Mouse (Mus musculus) G1E (cell line): ENCODE results near the gene Rrad. TPM values are rescaled to one million over a fixed set of nuclear protein-coding genes. Genes with fewer than 3 reads are reported as not detected.
A peak's percentile ranks its signal among the peaks of the same experiment; 100 is the strongest.

ENCODE experiments used
- ATAC-seq: 2 replicates; pipeline ENCODE4 v1.8.0; 2016; ENCODE audit warnings: mild to moderate bottlenecking; ENCODE audit not compliant: insufficient number of reproducible peaks, poor library complexity, low FRiP score, severe bottlenecking; ENCODE audit errors: extremely low read depth
- DNase-seq: peaks from one replicate; pipeline ENCODE4 v3.0.0; 2012; ENCODE audit warnings: low spot score
- H3K27me3 ChIP-seq: 2 replicates; pipeline ENCODE4 v1.6.1; 2012; ENCODE audit warnings: mild to moderate bottlenecking, low read length, inconsistent platforms; ENCODE audit not compliant: insufficient read depth
- H3K36me3 ChIP-seq: replicated peaks from 2 replicates; pipeline ENCODE3; 2012; ENCODE audit warnings: mild to moderate bottlenecking, inconsistent platforms
- H3K4me1 ChIP-seq: 2 replicates; pipeline ENCODE4 v1.6.1; 2012; ENCODE audit warnings: low read depth, low read length, inconsistent platforms, mixed read lengths; ENCODE audit not compliant: insufficient read depth
- H3K4me3 ChIP-seq: 2 replicates; pipeline ENCODE4 v1.5.1; 2012; ENCODE audit warnings: low read depth, mild to moderate bottlenecking, inconsistent platforms, low read length, moderate library complexity, mixed read lengths
- H3K9me3 ChIP-seq: replicated peaks from 2 replicates; pipeline ENCODE4 v1.6.1; 2012; ENCODE audit warnings: inconsistent platforms
- CTCF ChIP-seq: IDR thresholded peaks from 2 replicates; pipeline ENCODE4 v1.5.1; 2012; ENCODE audit warnings: low read depth, low read length, inconsistent platforms, mixed read lengths
- GATA1 ChIP-seq: IDR thresholded peaks from 2 replicates; pipeline ENCODE4 v1.6.1; 2012; ENCODE audit warnings: borderline replicate concordance, low read length, inconsistent platforms, mixed read lengths
- GATA2 ChIP-seq: IDR thresholded peaks from 2 replicates; pipeline ENCODE4 v1.6.1; 2012; ENCODE audit warnings: low read depth, low read length, inconsistent platforms, borderline replicate concordance
- POLR2AphosphoS5 ChIP-seq: IDR thresholded peaks from 2 replicates; pipeline ENCODE4 v1.6.1; 2012; ENCODE audit warnings: low read depth, low read length, inconsistent platforms; ENCODE audit not compliant: insufficient replicate concordance
- TAL1 ChIP-seq: conservative IDR thresholded peaks from 2 replicates; pipeline ENCODE4 v1.6.1; 2012; ENCODE audit warnings: low read depth, low read length, inconsistent platforms, mixed read lengths
- polyA plus RNA-seq: library from polyadenylated mRNA; stranded (reverse); fragments of >175 nt; gene quantifications from 2 replicates; pipeline ENCODE4 v1.2.3, GENCODE M21; 2012
- total RNA-seq, 2 experiments: library from RNA; stranded (forward) in 1 of 2; stranded (reverse) in 1 of 2; fragments of 200-1000 nt in 1 of 2; fragments of >200 nt in 1 of 2; fragmentation: Nextera tagmentation in 1 of 2; gene quantifications; 2 replicates each; pipeline ENCODE4 v1.2.3; 2014 to 2017

The Rrad gene
- total and polyA plus RNA-seq, 3 experiments = 4.4 to 7.9 (median 4.9) TPM

DNA sequence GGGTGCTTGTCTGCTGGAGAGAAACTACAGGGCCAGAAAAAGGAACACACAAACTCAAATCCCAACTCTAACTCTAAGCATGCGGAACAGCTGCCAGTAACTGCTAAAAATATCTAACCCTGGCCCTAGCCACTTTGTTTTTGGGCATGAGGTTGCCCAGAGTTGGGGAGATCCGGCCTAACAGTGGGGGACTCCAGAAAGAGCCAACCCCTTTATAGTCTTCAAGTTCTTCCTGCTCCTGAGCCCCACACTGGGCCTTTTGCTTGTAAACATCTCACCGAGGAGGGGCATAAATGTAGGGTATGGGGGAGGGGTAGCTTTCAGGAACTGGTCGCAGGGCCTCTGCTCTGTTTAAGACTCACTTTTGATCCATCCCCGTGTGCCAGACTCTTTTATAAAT is 848 bp upstream of the Rrad start:
- DNase-seq (peak; percentile 43), ATAC-seq (no peak)
- peaks cover 3% of the 10 kb centered on the region; the same call in 1 of the 2 replicates for H3K27me3 ChIP-seq
- TF ChIP-seq POLR2AphosphoS5 = no peak
- TF ChIP-seq TAL1 = no peak
- no peak for TF ChIP-seq GATA2
- TF ChIP-seq CTCF = no peak
- TF ChIP-seq GATA1 = no peak
- H3K36me3 ChIP-seq = peaks cover 45% of the 10 kb centered on the region
- peaks cover 56% of the 10 kb centered on the region for H3K4me1 ChIP-seq
- peak overlapping the region; percentile 68; the same call in 1 of the 2 replicates for H3K4me3 ChIP-seq
- no peaks in the 10 kb centered on the region for H3K9me3 ChIP-seq

DNA sequence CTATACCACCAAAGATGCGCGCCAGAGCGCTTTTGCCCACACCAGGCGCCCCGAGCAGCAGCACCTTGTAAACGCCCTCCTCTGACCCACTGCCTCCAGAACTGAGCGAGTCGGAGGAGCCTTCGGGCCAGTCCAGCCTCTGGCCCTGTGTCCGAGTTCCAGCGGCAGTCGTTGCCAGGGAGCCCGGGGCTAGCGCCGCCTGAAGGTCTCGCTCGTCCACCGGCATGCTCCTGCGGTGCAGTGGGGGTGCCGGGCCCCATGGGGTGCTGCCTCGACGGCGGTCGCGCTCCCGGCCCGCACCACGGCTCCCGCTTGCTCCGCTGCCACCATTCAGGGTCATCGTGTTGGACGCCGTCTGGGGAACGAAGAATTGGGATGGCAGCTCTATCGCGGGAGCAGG is 553 bp downstream of the Rrad start:
- no peak for DNase-seq
- Histone ChIP-seq H3K27me3 (peaks cover 3% of the 10 kb centered on the region; the same call in 1 of the 2 replicates), H3K36me3 (peaks cover 35% of the 10 kb centered on the region), H3K4me1 (peaks cover 56% of the 10 kb centered on the region), H3K9me3 (no peaks in the 10 kb centered on the region), H3K4me3 (peak overlapping the region; percentile 69)
- no peak for ATAC-seq
- TF ChIP-seq GATA1 (no peak), TAL1 (no peak), GATA2 (no peak), CTCF (no peak), POLR2AphosphoS5 (no peak)

DNA sequence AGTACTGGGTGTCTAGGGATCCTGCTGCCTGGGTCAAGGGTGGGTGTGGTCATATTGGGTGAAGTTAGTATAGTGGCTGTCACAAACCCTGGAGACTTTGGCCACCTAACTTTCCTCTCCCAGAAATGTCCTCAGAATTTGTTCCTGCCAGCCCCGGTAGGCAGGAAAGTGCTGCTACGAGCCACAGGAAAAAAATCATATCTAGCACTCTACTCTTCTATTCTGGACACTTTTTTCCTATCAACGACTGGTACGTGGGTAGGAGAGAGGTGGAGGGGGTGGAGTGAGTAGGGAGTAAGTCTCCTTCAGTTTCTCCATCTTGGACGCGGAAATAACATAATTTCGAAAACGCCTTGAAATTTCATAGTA is 1.0 kb downstream of the Rrad start:
- H3K27me3 ChIP-seq = peaks cover 3% of the 10 kb centered on the region
- H3K4me1 ChIP-seq = peaks cover 59% of the 10 kb centered on the region
- no peak for ATAC-seq
- TF ChIP-seq TAL1 (no peak), GATA2 (no peak), POLR2AphosphoS5 (no peak)
- H3K9me3 ChIP-seq = no peaks in the 10 kb centered on the region
- DNase-seq = no peak
- peaks cover 31% of the 10 kb centered on the region for H3K36me3 ChIP-seq
- no peak overlapping the region; the same call in 1 of the 2 replicates for H3K4me3 ChIP-seq

DNA sequence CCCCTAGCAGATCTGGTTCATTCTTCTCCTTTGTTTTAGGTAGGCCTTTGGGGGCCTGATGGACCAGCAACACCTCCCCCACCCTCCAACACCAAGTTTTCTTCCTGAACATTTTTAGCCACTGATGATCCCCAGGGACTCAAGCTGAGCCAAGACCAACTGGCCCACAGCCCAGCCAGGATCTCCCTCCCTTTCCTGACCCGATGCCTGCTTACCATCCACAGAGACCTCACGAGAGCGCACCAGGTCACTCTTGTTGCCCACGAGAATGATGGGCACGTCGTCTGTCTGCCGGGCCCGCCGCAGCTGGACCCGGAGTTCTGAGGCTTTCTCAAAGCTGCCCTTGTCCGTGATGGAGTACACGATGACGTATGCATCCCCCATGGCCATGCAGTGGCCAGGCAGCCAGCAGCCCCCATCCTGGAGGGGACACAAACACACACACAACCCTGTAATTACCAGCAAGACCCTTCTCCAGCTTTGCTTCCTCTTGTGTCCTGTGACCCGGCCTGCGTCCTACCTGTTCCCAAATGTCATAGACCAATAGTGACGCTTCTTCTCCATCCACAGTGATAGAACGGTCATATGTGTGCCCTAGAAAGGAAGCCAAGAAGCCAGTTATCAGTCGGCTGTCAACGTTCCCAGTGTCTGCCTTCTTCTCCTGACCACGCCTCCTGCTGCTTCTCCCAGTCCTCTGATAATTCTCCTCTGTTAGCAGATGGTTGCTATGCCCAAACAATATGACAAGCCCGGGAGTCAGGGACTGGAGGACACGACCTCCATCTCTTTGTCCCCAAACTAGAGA is 1.6 kb downstream of the Rrad start:
- DNase-seq (no peak), ATAC-seq (no peak)
- no peaks in the 10 kb centered on the region for H3K9me3 ChIP-seq
- no peak overlapping the region for H3K4me3 ChIP-seq
- H3K4me1 ChIP-seq = peaks cover 59% of the 10 kb centered on the region
- peaks cover 25% of the 10 kb centered on the region for H3K36me3 ChIP-seq
- H3K27me3 ChIP-seq = peaks cover 6% of the 10 kb centered on the region
- TF ChIP-seq CTCF (no peak), TAL1 (no peak), POLR2AphosphoS5 (no peak), GATA2 (no peak), GATA1 (no peak)

DNA sequence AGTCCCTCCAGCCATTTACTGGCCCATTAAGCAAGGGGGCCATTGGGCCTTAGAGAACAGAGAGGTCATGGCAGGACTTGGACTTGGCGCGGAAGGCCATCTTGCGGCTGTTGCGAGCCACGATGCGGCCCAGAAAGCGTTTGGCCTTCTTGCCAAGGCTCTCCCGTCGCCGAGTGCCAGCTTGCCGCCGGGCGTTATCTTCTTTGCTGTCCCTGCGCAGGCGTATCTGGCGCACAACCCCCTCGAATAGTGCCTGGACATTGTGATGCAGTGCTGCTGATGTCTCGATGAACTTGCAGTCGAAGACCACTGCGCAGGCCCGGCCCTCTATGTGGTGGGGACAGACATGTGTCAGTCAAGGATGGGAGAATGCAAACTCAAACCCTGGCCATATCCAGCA is 2.7 kb downstream of the Rrad start:
- H3K36me3 ChIP-seq = peaks cover 18% of the 10 kb centered on the region
- ATAC-seq (no peak), DNase-seq (no peak)
- no peaks in the 10 kb centered on the region for H3K9me3 ChIP-seq
- no peak for TF ChIP-seq TAL1
- no peak for TF ChIP-seq GATA2
- TF ChIP-seq CTCF = no peak
- TF ChIP-seq POLR2AphosphoS5 = no peak
- no peak for TF ChIP-seq GATA1
- peaks cover 10% of the 10 kb centered on the region for H3K27me3 ChIP-seq
- no peak overlapping the region for H3K4me3 ChIP-seq
- H3K4me1 ChIP-seq = peaks cover 57% of the 10 kb centered on the region

GRCm38 (mm10) chr8:104627065-104627740 is 3.9 kb downstream of the Rrad start:
- Histone ChIP-seq H3K27me3 (peaks cover 15% of the 10 kb centered on the region), H3K9me3 (no peaks in the 10 kb centered on the region), H3K36me3 (peaks cover 18% of the 10 kb centered on the region), H3K4me1 (peaks cover 47% of the 10 kb centered on the region), H3K4me3 (no peak overlapping the region)
- no peak for TF ChIP-seq CTCF
- no peak for TF ChIP-seq GATA2
- DNase-seq = no peak
- no peak for ATAC-seq
